In the genomic region with DNA sequence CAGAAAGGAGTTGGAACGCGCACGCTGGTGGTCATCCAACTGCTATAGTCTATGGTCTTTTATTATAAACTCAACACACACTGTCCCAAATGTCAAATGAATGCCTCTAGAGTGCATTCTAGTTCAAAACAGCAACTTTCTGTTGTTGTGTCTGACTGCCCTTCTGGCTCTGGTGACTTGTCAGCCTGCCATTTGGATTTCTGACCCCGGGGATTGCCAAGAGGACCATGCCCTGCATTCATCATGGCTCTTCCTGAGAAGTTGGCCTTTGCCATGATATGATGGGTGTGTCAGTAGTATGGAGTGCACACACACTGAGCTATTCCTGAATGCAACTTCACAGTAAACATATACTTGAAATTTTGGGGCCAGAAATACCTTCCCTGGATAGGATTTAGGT, we compare ENCODE assay signal across 22 mouse cellular contexts. TPM values are rescaled to one million over a fixed set of nuclear protein-coding genes. Genes with fewer than 3 reads are reported as not detected.
"Had no signal": no experiment of that assay in that cellular context is flagged by ENCODE, and none has a peak within 500 bp of the region (broad histone marks: within the 10 kb centered on the region; RNA-seq: fewer than 3 reads in every experiment).

No protein-coding gene starts in this region.

- H3K9me3 ChIP-seq: liver, embryonic 15.5 days; lung, embryonic 15.5 days; megakaryocyte, embryonic 14.5 days; midbrain, embryonic 10.5 days; midbrain, embryonic 13.5 days; neural tube, embryonic 13.5 days; stomach, embryonic 15.5 days had no signal

- H3K4me2 ChIP-seq: liver, embryonic 11.5 days; liver, embryonic 15.5 days; lung, embryonic 15.5 days; midbrain, embryonic 13.5 days; neural tube, embryonic 13.5 days; stomach, embryonic 15.5 days had no signal

- DNase-seq: layer of hippocampus, postnatal 36 days; lung, adult 18-20 months; lung, postnatal 10 days; lung, postnatal 36 days; retina, postnatal 1 day; right cerebral cortex, postnatal 25 days; spleen, adult 18-20 months; thymus, postnatal 25 days had no signal

- H3K27me3 ChIP-seq: liver, embryonic 15.5 days; lung, embryonic 15.5 days; megakaryocyte, embryonic 14.5 days; midbrain, embryonic 13.5 days; neural tube, embryonic 13.5 days; stomach, embryonic 15.5 days had no signal

- H3K27ac ChIP-seq: left cerebral cortex, adult 2 months; liver, embryonic 15.5 days; lung, embryonic 15.5 days; midbrain, embryonic 10.5 days; midbrain, embryonic 13.5 days; neural tube, embryonic 13.5 days; stomach, embryonic 15.5 days had no signal

- H3K9ac ChIP-seq: liver, embryonic 15.5 days; lung, embryonic 15.5 days; midbrain, embryonic 13.5 days; neural tube, embryonic 13.5 days; stomach, embryonic 15.5 days had no signal

- H3K4me1 ChIP-seq: liver, embryonic 15.5 days; midbrain, embryonic 10.5 days; stomach, embryonic 15.5 days had no signal

- H3K4me3 ChIP-seq: left cerebral cortex, adult 2 months; liver, embryonic 15.5 days; lung, embryonic 15.5 days; megakaryocyte, embryonic 14.5 days; midbrain, embryonic 10.5 days; midbrain, embryonic 13.5 days; myocyte; neural tube, embryonic 13.5 days; stomach, embryonic 15.5 days had no signal

- ATAC-seq: intestine, postnatal 0 days; midbrain, embryonic 13.5 days; midbrain, embryonic 16.5 days had no signal

- H3K36me3 ChIP-seq: liver, embryonic 15.5 days; lung, embryonic 15.5 days; midbrain, embryonic 10.5 days; midbrain, embryonic 13.5 days; neural tube, embryonic 13.5 days; stomach, embryonic 15.5 days had no signal

RNA-seq across cellular contexts. Expression of gene Tmem252, which starts 15.7 kb away (rescaled TPM):
- total RNA-seq: monocyte, adult 5-6 weeks; neutrophil, adult 5-6 weeks had no signal
